8 mouse cellular contexts compared by ENCODE assay signal in genomic region chr9:78527301-78527761, GRCm38 (mm10). TPM values are rescaled to one million over a fixed set of nuclear protein-coding genes. Genes with fewer than 3 reads are reported as not detected.
DNase-seq lines count a peak whose midpoint lies in the region; ATAC-seq and TF ChIP-seq lines count a peak whose summit lies in the region.

No protein-coding gene starts in this region.

- H3K9me3 ChIP-seq in G1E (replicated peaks), result no peaks in the 10 kb centered on the region
- no peaks in the 10 kb centered on the region for H3K9me3 ChIP-seq in forebrain, embryonic 16.5 days (ENCODE audit: control insufficient read depth, low read length)

- H3K36me3 ChIP-seq in G1E (replicated peaks), result no peaks in the 10 kb centered on the region
- no peaks in the 10 kb centered on the region for H3K36me3 ChIP-seq in forebrain, embryonic 16.5 days (ENCODE audit: control insufficient read depth, insufficient read depth)

- WGBS in forebrain, embryonic 16.5 days, result under 1% methylated on average over 24 of the region's 24 CpGs

- H3K4me1 ChIP-seq in G1E (ENCODE audit: insufficient read depth, low read depth, low read length), result peaks cover 8% of the 10 kb centered on the region
- H3K4me1 ChIP-seq in forebrain, embryonic 16.5 days (replicated peaks; ENCODE audit: control insufficient read depth, insufficient read depth, low read length), result peaks cover 3% of the 10 kb centered on the region

- H3K9ac ChIP-seq in forebrain, embryonic 16.5 days (replicated peaks; ENCODE audit: low read depth, low read length), result peak overlapping the region; percentile 63

- peak overlapping the region; percentile 67 for H3K4me3 ChIP-seq in G1E (ENCODE audit: low read depth, low read length)
- peak overlapping the region; percentile 52 for H3K4me3 ChIP-seq in forebrain, embryonic 16.5 days (replicated peaks; ENCODE audit: low read length)

- DNase-seq in G1E (ENCODE audit: low spot score), result peak; percentile 68
- peak; percentile 76 to 80 for DNase-seq in cerebellum, adult 18-20 months
- peak; percentile 91 for DNase-seq in heart, postnatal 4 days
- peak; percentile 47 to 53 for DNase-seq in layer of hippocampus, postnatal 14 days (ENCODE audit: low spot score in 2 of 2)
- DNase-seq in lung, postnatal 14 days, result peak; percentile 86
- peak; percentile 76 for DNase-seq in ovary, postnatal 36 days (ENCODE audit: low spot score)
- peak; percentile 77 for DNase-seq in thymus, postnatal 14 days

- ATAC-seq in G1E (ENCODE audit: extremely low read depth, insufficient number of reproducible peaks, low FRiP score, poor library complexity, severe bottlenecking), result peak; percentile 81
- ATAC-seq in forebrain, embryonic 16.5 days, result peak; percentile 78

- peak overlapping the region; percentile 75 for H3K27ac ChIP-seq in forebrain, embryonic 16.5 days (ENCODE audit: low read length)

- H3K4me2 ChIP-seq in forebrain, embryonic 16.5 days (ENCODE audit: low read length), result peak overlapping the region; percentile 84

- TF ChIP-seq CTCF in G1E (IDR thresholded peaks at IDR 0.05; ENCODE audit: low read depth, low read length), result peak; percentile 54

- peaks cover 12% of the 10 kb centered on the region for H3K27me3 ChIP-seq in G1E (ENCODE audit: insufficient read depth, low read length)
- H3K27me3 ChIP-seq in forebrain, embryonic 16.5 days (replicated peaks; ENCODE audit: control insufficient read depth, insufficient read depth, low read length), result no peaks in the 10 kb centered on the region

RNA-seq across cellular contexts. Expression of gene Eef1a1, which starts 38.4 kb away (rescaled TPM):
- 20,210 and 21,324 TPM in 2 replicates for total RNA-seq in G1E (2014; fragmentation: Nextera tagmentation)
- 8,565 and 9,264 TPM in 2 replicates for total RNA-seq in G1E (2017)
- 1,062 and 1,118 TPM in 2 replicates for polyA plus RNA-seq in G1E (2012)
- 3,742 and 4,125 TPM in 2 replicates for polyA plus RNA-seq in forebrain, embryonic 16.5 days (2015; fragmentation: Nextera tagmentation; extraction: Ambion mirVana)
- total RNA-seq in heart, postnatal 4 days (2021), result 1,000 to 10,000 TPM; 4,503 to 4,597 TPM
- total RNA-seq in layer of hippocampus, postnatal 14 days (2021), result 1,000 to 10,000 TPM; 3,391 to 3,794 TPM

Comparison
In these comparisons a context has a peak if more than half of its experiments do, and no peak if none do; other contexts are left out.
1. Peak in every context shown above with its lines: DNase-seq, ATAC-seq, H3K4me3 ChIP-seq and H3K27ac ChIP-seq.